Mouse (Mus musculus) right cerebral cortex, postnatal 10 days (tissue): ENCODE measurements around the gene Gm3558.
"Not testable (repeated sequence)": the region's sequence is repeated elsewhere in the genome, so short reads cannot be mapped to it uniquely, and the experiment has no call there.

Source experiments
- DNase-seq, 2 experiments: peaks; one replicate each; pipeline ENCODE4 v3.0.0; 2021; ENCODE audit warnings: low spot score in 2 of 2

The Gm3558 gene

GRCm38 (mm10) chr14:7568382-7568781 lies at the start of gene Gm3558:
TSS of gene Gm3558 (minus strand) at chr14:7568566.
- peak; percentile 11 to 17 for DNase-seq

- DNase-seq = not testable (repeated sequence)
These were observed 27.1 kb upstream of the Gm3558 start, which contains the start of gene Gm10338 for GRCm38 (mm10) chr14:7595492-7595891. TSS of gene Gm10338 (minus strand) at chr14:7595592.

- DNase-seq = peak in 1 of 2 experiments; percentile 13
These were observed 476 bp downstream of the Gm3558 start for GRCm38 (mm10) chr14:7567890-7568289.

- DNase-seq = peak; percentile 26 to 30
These were observed 1.1 kb downstream of the Gm3558 start for GRCm38 (mm10) chr14:7567266-7567665.
